Mouse (Mus musculus): ENCODE measurements around the gene Tmc1. TPM values are rescaled to one million over a fixed set of nuclear protein-coding genes. Genes with fewer than 3 reads are reported as not detected.

The Tmc1 gene
- total RNA-seq, 2 experiments from 2014 or later: not detected

- no peak for DNase-seq (ENCODE audit: low spot score in 2 of 2)
Measured at GRCm38 (mm10) chr19:20799460-20799859, 154.5 kb downstream of the Tmc1 start.

DNA sequence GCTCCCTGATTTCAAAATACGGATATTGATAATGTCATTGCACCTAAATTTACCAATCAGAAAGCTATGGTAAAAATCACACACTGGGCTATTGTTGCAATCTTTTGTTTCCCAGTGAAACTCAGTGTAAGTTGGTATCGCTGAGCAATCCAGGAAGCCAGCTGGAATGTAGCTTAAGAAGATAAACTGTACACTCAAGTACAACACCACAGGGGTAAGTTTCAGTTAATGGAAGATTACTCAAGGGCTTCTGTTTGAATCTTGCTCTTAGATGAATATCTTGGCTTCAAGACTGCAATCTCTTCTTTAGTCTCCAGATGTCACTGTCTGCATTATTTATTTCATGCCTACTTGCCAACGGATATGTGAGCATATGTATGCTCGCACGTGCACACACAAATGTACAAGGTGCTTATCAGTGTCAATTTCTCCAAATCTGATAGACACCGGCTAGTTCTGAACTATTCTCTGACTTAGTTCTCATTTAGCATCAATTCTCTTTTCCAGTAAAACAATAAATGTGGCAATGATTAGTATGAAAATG, 156.4 kb downstream of the Tmc1 start:
- DNase-seq (ENCODE audit: low spot score in 2 of 2): peak in 1 of 2 experiments; percentile 54

- DNase-seq (ENCODE audit: low spot score in 2 of 2): no peak
Measured at GRCm38 (mm10) chr19:20796001-20796400, 158.0 kb downstream of the Tmc1 start.

DNA sequence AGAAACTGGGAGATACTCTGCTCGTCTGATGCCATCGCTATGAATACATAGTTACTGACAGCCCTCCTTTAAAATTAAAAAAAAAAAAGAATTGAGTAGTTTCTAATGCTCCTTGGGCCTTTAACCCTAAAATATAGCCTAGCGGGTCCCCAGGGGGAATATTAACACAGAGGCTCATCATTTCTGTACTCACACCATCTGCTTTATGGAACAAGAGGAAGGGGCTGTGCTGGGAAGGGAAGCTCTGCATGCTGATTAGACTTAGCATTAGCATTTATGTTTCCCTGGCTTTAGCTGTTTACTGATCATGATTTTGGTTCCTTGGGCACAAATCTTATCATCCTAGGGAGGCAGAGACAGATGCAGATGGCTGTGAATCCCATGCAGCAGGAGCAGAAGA, 159.0 kb downstream of the Tmc1 start:
- no peak for DNase-seq (ENCODE audit: low spot score in 2 of 2)

DNA sequence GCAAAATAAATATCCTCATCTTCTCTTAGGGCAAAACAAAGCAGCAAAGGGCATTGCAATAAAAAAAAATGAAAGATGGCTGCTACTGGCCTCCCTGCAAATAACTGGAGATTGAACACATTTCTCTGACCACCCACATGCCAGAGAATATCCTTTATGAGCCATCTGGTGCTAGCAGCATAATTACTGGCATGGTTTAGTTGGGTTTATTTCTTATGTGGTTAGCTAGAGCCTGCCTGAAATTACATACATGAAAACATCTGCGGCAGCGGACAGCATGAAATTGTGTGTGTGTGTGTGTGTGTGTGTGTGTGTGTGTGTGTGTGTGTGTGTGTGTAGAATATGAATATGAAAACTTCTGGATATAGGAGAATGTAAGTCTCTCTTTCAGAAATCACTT, 161.2 kb downstream of the Tmc1 start:
- DNase-seq (ENCODE audit: low spot score in 2 of 2): peak; percentile 17 to 62

GRCm38 (mm10) chr19:20787289-20787688, 166.7 kb downstream of the Tmc1 start:
- DNase-seq (ENCODE audit: low spot score in 2 of 2): no peak

DNA sequence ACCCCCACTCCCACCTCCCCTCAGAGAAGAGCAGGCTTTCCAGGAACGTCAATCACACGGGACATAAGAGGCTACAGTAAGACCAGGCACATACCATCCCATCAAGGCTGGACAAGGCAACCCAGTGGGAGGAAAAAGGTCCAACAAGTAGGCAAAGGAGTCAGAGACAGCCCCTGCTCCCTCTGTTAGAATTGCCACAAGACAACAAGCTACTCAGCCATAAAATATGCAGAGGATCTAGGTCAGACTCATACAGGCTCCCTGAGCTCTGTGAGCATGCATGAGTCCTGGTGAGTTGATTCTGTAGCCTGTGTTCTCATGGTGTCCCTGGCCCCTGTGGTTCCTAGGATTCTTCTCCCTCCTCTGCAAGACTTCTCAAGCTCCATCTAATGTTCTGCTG, 178.3 kb downstream of the Tmc1 start:
- no peak for DNase-seq (ENCODE audit: low spot score in 2 of 2)

- DNase-seq (ENCODE audit: low spot score in 2 of 2): no peak
Measured at GRCm38 (mm10) chr19:20773941-20774340, 180.1 kb downstream of the Tmc1 start.

- peak in 1 of 2 experiments; percentile 58 for DNase-seq (ENCODE audit: low spot score in 2 of 2)
Measured at GRCm38 (mm10) chr19:20764214-20764613, 189.8 kb downstream of the Tmc1 start.

- DNase-seq (ENCODE audit: low spot score in 2 of 2): no peak
Measured at GRCm38 (mm10) chr19:20761675-20762426, 192.2 kb downstream of the Tmc1 start.

DNA sequence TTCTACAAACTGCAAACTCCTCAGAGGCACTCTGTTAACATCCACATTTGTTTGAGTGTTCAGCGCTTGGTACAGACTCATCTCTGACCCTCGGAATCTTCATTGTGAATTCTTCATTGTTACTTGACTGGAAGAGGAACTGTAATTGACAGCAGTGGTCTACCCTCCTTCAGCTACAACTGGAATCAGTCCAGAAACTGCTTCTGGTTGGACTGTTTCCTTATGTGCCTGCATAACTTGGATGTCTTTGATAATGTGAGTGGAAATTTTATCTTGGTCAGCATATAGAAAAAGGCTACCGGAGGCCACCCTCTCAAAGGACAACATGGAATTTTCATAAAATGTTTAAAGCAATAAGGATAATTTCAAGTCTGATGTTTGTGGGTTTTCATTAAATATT, 192.9 kb downstream of the Tmc1 start:
- no peak for DNase-seq (ENCODE audit: low spot score in 2 of 2)

DNA sequence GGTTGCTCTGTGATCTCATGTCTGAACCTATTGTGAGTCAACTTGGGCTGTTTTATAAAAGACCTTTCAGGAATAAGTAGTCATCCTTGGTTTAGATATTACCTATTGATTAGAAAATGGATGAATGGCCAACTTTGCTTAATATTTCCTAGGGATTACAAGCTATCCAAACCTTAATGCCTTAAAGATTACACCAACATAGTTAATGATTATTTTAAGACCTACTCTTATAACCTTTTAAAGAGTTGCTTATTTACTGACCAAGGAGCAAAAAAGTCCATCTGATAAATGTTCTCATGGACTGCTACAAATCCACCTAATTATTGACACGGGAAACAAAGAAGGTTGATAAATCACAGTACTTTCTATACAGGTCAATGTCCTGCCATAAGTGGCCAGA, 209.4 kb downstream of the Tmc1 start:
- no peak for DNase-seq (ENCODE audit: low spot score in 2 of 2)

Other genes starting within 250 kb of the Tmc1 start
- gene Aldh1a7, start 226.6 kb downstream of the Tmc1 start, total RNA-seq (2021): under 1 TPM; 0.43 to 0.51 TPM